Mouse (Mus musculus) MEL (cell line): Measurements from ENCODE around the gene Prkag2. TPM values are rescaled to one million over a fixed set of nuclear protein-coding genes. Genes with fewer than 3 reads are reported as not detected.

ENCODE experiments used
- DNase-seq: peaks from one replicate; pipeline ENCODE4 v3.0.0; 2011; ENCODE audit warnings: low read depth, low spot score
- H3K27ac ChIP-seq: 2 replicates; pipeline ENCODE4 v1.5.1; 2012; ENCODE audit warnings: low read depth, mild to moderate bottlenecking, control low read depth, low read length, moderate library complexity; ENCODE audit not compliant: control insufficient read depth
- H3K27me3 ChIP-seq, 2 experiments: fragments of 150-350 bp in 1 of 2; sonication (generic) in 1 of 2; 2 replicates each; pipeline ENCODE4 v1.6.1; 2012; ENCODE audit warnings: low read length in 2 of 2, mild to moderate bottlenecking in 2 of 2, improper control_type of control experiment in 1 of 2, moderate library complexity in 1 of 2; ENCODE audit not compliant: insufficient read depth in 2 of 2, control insufficient read depth in 1 of 2
- H3K36me3 ChIP-seq, 2 experiments: 2 replicates each; pipeline ENCODE4 v1.6.1; 2012 to 2014; ENCODE audit warnings: low read length in 2 of 2, improper control_type of control experiment in 1 of 2, inconsistent platforms in 1 of 2, mild to moderate bottlenecking in 1 of 2; ENCODE audit not compliant: insufficient read depth in 2 of 2, control insufficient read depth in 1 of 2
- H3K4me1 ChIP-seq, 2 experiments: fragments of 150-350 bp in 1 of 2; sonication (generic) in 1 of 2; 2 replicates each; pipeline ENCODE4 v1.6.1; 2012; ENCODE audit warnings: low read length in 2 of 2, improper control_type of control experiment in 1 of 2, mild to moderate bottlenecking in 1 of 2; ENCODE audit not compliant: insufficient read depth in 2 of 2, control insufficient read depth in 1 of 2
- H3K4me3 ChIP-seq, 2 experiments: fragments of 150-350 bp in 1 of 2; sonication (generic) in 1 of 2; 2 replicates each; pipeline ENCODE4 v1.5.1; 2012; ENCODE audit warnings: low read depth in 2 of 2, low read length in 2 of 2, mild to moderate bottlenecking in 2 of 2, moderate library complexity in 2 of 2, control low read depth in 1 of 2, improper control_type of control experiment in 1 of 2; ENCODE audit not compliant: control insufficient read depth in 1 of 2, insufficient read depth in 1 of 2
- H3K79me2 ChIP-seq: 2 replicates; pipeline ENCODE4 v1.6.1; 2012; ENCODE audit warnings: mild to moderate bottlenecking, low read length, moderate library complexity; ENCODE audit not compliant: control insufficient read depth, poor library complexity, insufficient read depth
- H3K9ac ChIP-seq: 2 replicates; pipeline ENCODE4 v1.6.1; 2012; ENCODE audit warnings: low read depth, mild to moderate bottlenecking, control low read depth, low read length, moderate library complexity; ENCODE audit not compliant: control insufficient read depth, poor library complexity, severe bottlenecking
- H3K9me3 ChIP-seq: fragments of 150-350 bp; sonication (generic); replicated peaks from 2 replicates; pipeline ENCODE4 v1.6.1; 2012; ENCODE audit warnings: mild to moderate bottlenecking, low read length, improper control_type of control experiment, moderate library complexity; ENCODE audit not compliant: insufficient read depth
- BHLHE40 ChIP-seq: IDR thresholded peaks from 2 replicates; pipeline ENCODE4 v1.6.1; 2012; ENCODE audit warnings: low read depth, mild to moderate bottlenecking, inconsistent platforms, low read length, improper control_type of control experiment, borderline replicate concordance
- CTCF ChIP-seq, 3 experiments: IDR thresholded peaks in 2 of 3; conservative IDR thresholded peaks in 1 of 3; 2 replicates each; pipeline ENCODE4 v1.5.1; 2011 to 2012; ENCODE audit warnings: low read length in 3 of 3, low read depth in 2 of 3, mild to moderate bottlenecking in 2 of 3, improper control_type of control experiment in 1 of 3, inconsistent platforms in 1 of 3, mixed read lengths in 1 of 3, moderate library complexity in 1 of 3; ENCODE audit not compliant: control insufficient read depth in 1 of 3, insufficient read depth in 1 of 3, poor library complexity in 1 of 3, severe bottlenecking in 1 of 3
- ELF1 ChIP-seq: IDR thresholded peaks from 2 replicates; pipeline ENCODE4 v1.6.1; 2014; ENCODE audit warnings: low read depth, mild to moderate bottlenecking, inconsistent platforms, low read length, improper control_type of control experiment, moderate library complexity
- EP300 ChIP-seq, 2 experiments: IDR thresholded peaks; 2 replicates each; pipeline ENCODE4 v1.6.1; 2011; ENCODE audit warnings: improper control_type of control experiment in 2 of 2, low read length in 2 of 2, low read depth in 1 of 2, mild to moderate bottlenecking in 1 of 2
- ETS1 ChIP-seq: IDR thresholded peaks from 2 replicates; pipeline ENCODE4 v1.6.1; 2012; ENCODE audit warnings: low read depth, mild to moderate bottlenecking, inconsistent platforms, low read length, improper control_type of control experiment, moderate library complexity
- GATA1 ChIP-seq: IDR thresholded peaks from 2 replicates; pipeline ENCODE4 v1.6.1; 2011; ENCODE audit warnings: low read depth, low read length, improper control_type of control experiment
- HCFC1 ChIP-seq: IDR thresholded peaks from 2 replicates; pipeline ENCODE4 v1.6.1; 2012; ENCODE audit warnings: low read depth, mild to moderate bottlenecking, inconsistent platforms, low read length, improper control_type of control experiment, moderate library complexity
- MAFK ChIP-seq: IDR thresholded peaks from 2 replicates; pipeline ENCODE4 v1.6.1; 2011; ENCODE audit warnings: low read depth, mild to moderate bottlenecking, low read length, improper control_type of control experiment, borderline replicate concordance
- MAZ ChIP-seq: IDR thresholded peaks from 2 replicates; pipeline ENCODE4 v1.6.1; 2012; ENCODE audit warnings: low read depth, mild to moderate bottlenecking, inconsistent platforms, low read length, improper control_type of control experiment
- MXI1 ChIP-seq: IDR thresholded peaks from 2 replicates; pipeline ENCODE4 v1.6.1; 2011; ENCODE audit warnings: mild to moderate bottlenecking, low read depth, low read length, improper control_type of control experiment
- MYB ChIP-seq: IDR thresholded peaks from 2 replicates; pipeline ENCODE4 v1.6.1; 2011; ENCODE audit warnings: mild to moderate bottlenecking, low read depth, low read length, improper control_type of control experiment
- MYC ChIP-seq: IDR thresholded peaks from 2 replicates; pipeline ENCODE4 v1.6.1; 2011; ENCODE audit warnings: low read depth, mild to moderate bottlenecking, low read length, improper control_type of control experiment, moderate library complexity
- POLR2AphosphoS2 ChIP-seq: IDR thresholded peaks from 2 replicates; pipeline ENCODE4 v1.6.1; 2011; ENCODE audit warnings: low read length, improper control_type of control experiment
- POLR2AphosphoS5 ChIP-seq: IDR thresholded peaks from 2 replicates; pipeline ENCODE4 v1.6.1; 2012; ENCODE audit warnings: low read depth, borderline replicate concordance, mild to moderate bottlenecking, inconsistent platforms, low read length, moderate library complexity, mixed read lengths
- RAD21 ChIP-seq: IDR thresholded peaks from 2 replicates; pipeline ENCODE4 v1.6.1; 2011; ENCODE audit warnings: mild to moderate bottlenecking, low read depth, low read length, improper control_type of control experiment
- RCOR1 ChIP-seq: IDR thresholded peaks from 2 replicates; pipeline ENCODE4 v1.6.1; 2012; ENCODE audit warnings: low read depth, mild to moderate bottlenecking, inconsistent platforms, low read length, improper control_type of control experiment
- SIN3A ChIP-seq: IDR thresholded peaks from 2 replicates; pipeline ENCODE4 v1.6.1; 2012; ENCODE audit warnings: low read length, improper control_type of control experiment, inconsistent platforms
- SMC3 ChIP-seq: IDR thresholded peaks from 2 replicates; pipeline ENCODE4 v1.6.1; 2011; ENCODE audit warnings: low read depth, low read length, improper control_type of control experiment
- TAL1 ChIP-seq: IDR thresholded peaks from 2 replicates; pipeline ENCODE4 v1.6.1; 2012; ENCODE audit warnings: mild to moderate bottlenecking, inconsistent platforms, low read length, moderate library complexity, mixed read lengths
- TCF12 ChIP-seq: IDR thresholded peaks from 2 replicates; pipeline ENCODE4 v1.6.1; 2014; ENCODE audit warnings: low read depth, mild to moderate bottlenecking, inconsistent platforms, low read length, improper control_type of control experiment, moderate library complexity
- UBTF ChIP-seq: IDR thresholded peaks from 2 replicates; pipeline ENCODE4 v1.6.1; 2012; ENCODE audit warnings: low read depth, mild to moderate bottlenecking, inconsistent platforms, low read length, improper control_type of control experiment, moderate library complexity, borderline replicate concordance; ENCODE audit not compliant: insufficient read depth
- ZKSCAN1 ChIP-seq: IDR thresholded peaks from 2 replicates; pipeline ENCODE4 v1.6.1; 2012; ENCODE audit warnings: low read depth, mild to moderate bottlenecking, inconsistent platforms, low read length, improper control_type of control experiment, moderate library complexity
- ZMIZ1 ChIP-seq: IDR thresholded peaks from 2 replicates; pipeline ENCODE4 v1.6.1; 2012; ENCODE audit warnings: low read depth, mild to moderate bottlenecking, inconsistent platforms, low read length, improper control_type of control experiment, moderate library complexity
- ZNF384 ChIP-seq: IDR thresholded peaks from 2 replicates; pipeline ENCODE4 v1.6.1; 2012; ENCODE audit warnings: low read depth, mild to moderate bottlenecking, inconsistent platforms, low read length, improper control_type of control experiment
- polyA plus RNA-seq, 2 experiments: library from polyadenylated mRNA; stranded (reverse) in 1 of 2; unstranded in 1 of 2; fragments of >175 nt in 1 of 2; fragments of >200 nt in 1 of 2; gene quantifications; 2 replicates each; pipeline versions ENCODE4 v1.2.1 to v1.2.4; 2012; ENCODE audit warnings: low replicate concordance in 2 of 2, low read depth in 1 of 2; ENCODE audit not compliant: insufficient read length in 2 of 2, insufficient read depth in 1 of 2, missing spikeins in 1 of 2
- total RNA-seq: library from RNA; depleted of rRNA; stranded (reverse); fragments of 300-350 nt; gene quantifications from 2 replicates; pipeline ENCODE4 v1.2.3, GENCODE M21; 2012

Gene Prkag2
- total and polyA plus RNA-seq, 3 experiments, result 8.0 to 27.9 TPM; not detected in 1

DNA sequence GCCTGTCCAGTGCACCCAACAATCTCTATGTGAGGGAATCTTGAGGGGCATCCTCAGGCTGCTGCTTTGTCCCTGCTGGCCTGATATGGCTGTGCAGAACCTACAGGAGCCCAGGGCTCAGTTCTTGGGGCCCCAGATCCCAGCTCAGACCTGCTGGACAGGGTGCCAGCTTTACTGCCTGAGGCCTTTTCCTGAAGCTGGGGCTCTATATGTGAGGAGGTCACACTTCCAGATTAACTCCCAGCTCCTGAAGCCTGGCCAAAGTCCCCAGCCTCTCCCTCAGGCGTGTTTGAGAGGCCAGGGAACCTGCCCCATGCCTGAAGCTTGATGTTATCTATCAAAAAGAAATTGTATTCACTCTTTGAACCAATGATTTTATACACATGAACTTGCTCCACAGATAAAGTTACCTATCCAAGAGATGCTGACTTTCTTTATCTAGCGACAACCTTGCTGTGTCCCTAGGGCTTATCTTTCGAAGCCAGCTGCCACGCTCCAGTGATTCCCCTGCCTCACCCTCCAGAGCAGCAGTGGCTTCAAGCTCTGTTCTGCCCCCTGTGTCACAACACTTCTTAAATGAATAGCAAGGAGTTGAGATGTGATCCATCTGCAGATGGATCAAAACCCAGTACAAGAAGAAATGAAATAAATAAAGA, 121.0 kb downstream of the Prkag2 start:
- peaks cover 16 to 48% of the 10 kb centered on the region in 2 experiments for H3K4me1 ChIP-seq
- peak; percentile 60; the same call in 1 of the 2 replicates for TF ChIP-seq BHLHE40
- peak; percentile 85 for TF ChIP-seq MAZ
- peak; percentile 88 for TF ChIP-seq SIN3A
- peak; percentile 86 for TF ChIP-seq ETS1
- TF ChIP-seq EP300 (IDR thresholded peaks at IDR 0.05; ENCODE audit: low read depth in 1 of 2, low read length in 2 of 2), result peak; percentile 95 to 96
- no peak for TF ChIP-seq MYC
- no peak for TF ChIP-seq POLR2AphosphoS2
- no peak for TF ChIP-seq POLR2AphosphoS5
- peak; percentile 98 for TF ChIP-seq RCOR1
- TF ChIP-seq SMC3, result no peak
- peak; percentile 64 for TF ChIP-seq MXI1
- no peak for TF ChIP-seq MYB
- TF ChIP-seq UBTF, result no peak
- TF ChIP-seq CTCF (IDR thresholded peaks at IDR 0.05 in 2 of 3, conservative IDR thresholded peaks at IDR 0.05 in 1 of 3; ENCODE audit: control insufficient read depth in 1 of 3, insufficient read depth in 1 of 3, low read depth in 2 of 3, low read length in 3 of 3, poor library complexity in 1 of 3, severe bottlenecking in 1 of 3), result peak in 1 of 3 experiments; percentile 25; a peak in 2 of 6 replicates
- TF ChIP-seq RAD21, result no peak
- TF ChIP-seq HCFC1, result no peak
- peak; percentile 52; the same call in 1 of the 2 replicates for TF ChIP-seq ZNF384
- no peak; the same call in 1 of the 2 replicates for TF ChIP-seq ELF1
- no peak for TF ChIP-seq ZKSCAN1
- TF ChIP-seq TCF12, result peak; percentile 99
- no peak for TF ChIP-seq ZMIZ1
- 0 out of 2 replicates have a peak, but pooled peaks have one; percentile 72 for TF ChIP-seq MAFK
- peak; percentile 99 for TF ChIP-seq GATA1
- peak; percentile 100 for TF ChIP-seq TAL1
- peak; percentile 89 for DNase-seq
- no peaks in the 10 kb centered on the region for H3K27me3 ChIP-seq
- H3K9ac ChIP-seq, result no peak overlapping the region
- no peak overlapping the region for H3K4me3 ChIP-seq
- peaks cover 0 to 29% of the 10 kb centered on the region in 2 experiments; a peak in 2 of 4 replicates for H3K36me3 ChIP-seq
- H3K79me2 ChIP-seq, result no peaks in the 10 kb centered on the region
- H3K9me3 ChIP-seq, result no peaks in the 10 kb centered on the region
- H3K27ac ChIP-seq, result peak overlapping the region; percentile 18; the same call in 1 of the 2 replicates
